Mouse (Mus musculus) fat pad, adult 2 months (tissue): Measurements from ENCODE around the gene Atf7ip2.
"Not testable (repeated sequence)": the region's sequence is repeated elsewhere in the genome, so short reads cannot be mapped to it uniquely, and the experiment has no call there.

Experiments
- DNase-seq: peaks from one replicate; pipeline ENCODE4 v3.0.0-alpha.2; 2011; ENCODE audit warnings: low read depth, low spot score; ENCODE audit errors: extremely low read depth

Gene Atf7ip2

GRCm38 (mm10) chr16:10192679-10193506, at the start of gene Atf7ip2:
Atf7ip2 (plus strand) TSS chr16:10192712.
- DNase-seq: no peak

GRCm38 (mm10) chr16:10143166-10143565, 49.3 kb upstream of the Atf7ip2 start:
- DNase-seq: no peak

GRCm38 (mm10) chr16:10147401-10147800, 45.1 kb upstream of the Atf7ip2 start:
- DNase-seq: no peak

- no peak for DNase-seq
Measured at GRCm38 (mm10) chr16:10169123-10169905, 23.2 kb upstream of the Atf7ip2 start.

GRCm38 (mm10) chr16:10170005-10170404, 22.5 kb upstream of the Atf7ip2 start, which contains the start of gene Rpl39l:
Rpl39l (plus strand) TSS chr16:10170226.
- no peak for DNase-seq

DNA sequence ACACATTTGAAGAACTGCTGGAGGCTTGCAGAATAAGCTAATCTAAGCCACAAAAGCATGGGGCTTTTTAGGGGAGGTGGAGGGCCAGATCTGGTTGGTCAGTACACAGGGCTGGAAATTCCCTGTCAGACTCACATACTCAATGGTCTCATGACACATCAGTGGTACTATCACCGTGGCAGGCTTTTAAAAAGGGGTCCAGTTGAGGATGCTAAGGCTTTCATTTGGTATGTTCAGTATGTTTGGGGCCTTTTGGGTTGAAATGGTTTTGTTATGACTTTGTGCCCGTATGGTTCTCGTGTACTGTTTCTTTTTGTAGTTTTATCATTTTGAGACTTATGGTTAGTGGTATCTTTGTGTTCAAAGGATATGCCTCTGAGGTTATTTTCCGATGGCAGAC, 21.2 kb upstream of the Atf7ip2 start:
- DNase-seq: no peak

DNA sequence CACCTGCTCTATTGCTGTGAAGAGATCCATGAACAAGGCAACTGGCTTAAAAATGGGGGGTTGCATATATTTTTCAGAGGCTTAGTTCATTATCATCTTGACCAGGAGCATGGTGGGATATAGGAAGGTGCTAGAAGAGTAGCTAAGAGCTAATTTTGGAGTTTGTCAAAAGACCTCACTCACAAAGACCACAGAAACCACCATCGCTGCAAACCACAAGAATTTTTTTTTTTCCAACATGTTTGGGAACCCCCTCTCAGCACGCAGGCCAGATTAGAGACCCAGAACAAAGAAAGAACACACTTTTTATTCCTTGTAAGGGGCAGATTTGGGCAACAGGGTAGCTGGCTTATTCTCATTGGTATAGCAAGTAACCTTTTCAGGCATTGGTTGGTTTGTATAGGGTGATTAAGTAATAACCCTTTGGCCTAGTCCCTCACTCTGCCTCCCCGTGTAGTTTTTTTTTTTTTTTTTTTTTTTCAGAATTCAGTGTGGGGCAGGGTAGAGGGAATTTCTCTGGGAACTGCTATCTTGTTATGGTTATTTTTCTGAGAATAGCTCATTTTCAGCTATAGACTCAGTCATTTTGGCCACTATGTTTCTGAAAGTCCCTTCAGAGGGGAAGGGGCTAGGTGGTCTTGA, 20.2 kb upstream of the Atf7ip2 start:
- no peak for DNase-seq

- not testable (repeated sequence) for DNase-seq
Measured at GRCm38 (mm10) chr16:10187461-10187860, 5.1 kb upstream of the Atf7ip2 start.

DNA sequence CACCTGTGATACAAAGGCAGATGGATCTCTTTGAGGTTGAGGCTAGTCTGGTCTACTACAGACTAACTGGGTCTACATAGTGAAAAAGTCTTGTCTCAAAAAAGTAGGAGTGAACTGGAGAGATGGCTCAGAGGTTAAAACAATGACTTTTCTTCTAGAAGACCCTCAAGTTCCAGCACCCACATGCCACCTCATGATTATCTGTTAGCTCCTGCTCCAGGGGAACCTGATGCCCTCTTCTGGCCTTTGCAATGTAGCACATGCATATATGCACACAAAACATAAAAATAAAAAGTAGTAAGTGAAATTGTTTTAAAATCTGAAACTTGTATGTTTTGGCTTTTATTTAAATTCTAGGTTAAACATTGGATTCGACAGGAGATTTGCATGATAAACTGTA, 16.3 kb downstream of the Atf7ip2 start:
- DNase-seq: no peak

- DNase-seq: not testable (repeated sequence)
Measured at GRCm38 (mm10) chr16:10216366-10216765, 23.9 kb downstream of the Atf7ip2 start.

GRCm38 (mm10) chr16:10217020-10217419, 24.5 kb downstream of the Atf7ip2 start:
- not testable (repeated sequence) for DNase-seq

GRCm38 (mm10) chr16:10227361-10227760, 34.8 kb downstream of the Atf7ip2 start:
- DNase-seq: no peak

DNA sequence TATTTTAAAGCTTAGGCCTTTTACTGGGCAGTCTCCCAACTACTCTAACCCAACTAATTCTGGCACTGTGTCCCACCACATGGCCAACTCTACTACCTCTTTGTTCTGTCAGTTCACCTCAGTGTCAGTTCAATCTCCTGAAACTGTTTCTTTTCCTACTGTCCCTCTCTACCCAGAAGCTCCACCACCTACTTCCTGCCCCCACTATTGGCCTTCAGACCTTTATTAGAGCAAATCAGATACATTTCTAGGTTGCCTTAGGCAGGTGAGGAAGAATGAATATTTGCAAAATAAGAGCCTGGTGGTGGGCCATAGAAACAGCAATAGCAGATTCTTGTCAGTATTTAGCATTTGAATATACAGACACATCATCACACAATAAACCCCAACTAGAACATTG, 44.1 kb downstream of the Atf7ip2 start:
- no peak for DNase-seq

DNA sequence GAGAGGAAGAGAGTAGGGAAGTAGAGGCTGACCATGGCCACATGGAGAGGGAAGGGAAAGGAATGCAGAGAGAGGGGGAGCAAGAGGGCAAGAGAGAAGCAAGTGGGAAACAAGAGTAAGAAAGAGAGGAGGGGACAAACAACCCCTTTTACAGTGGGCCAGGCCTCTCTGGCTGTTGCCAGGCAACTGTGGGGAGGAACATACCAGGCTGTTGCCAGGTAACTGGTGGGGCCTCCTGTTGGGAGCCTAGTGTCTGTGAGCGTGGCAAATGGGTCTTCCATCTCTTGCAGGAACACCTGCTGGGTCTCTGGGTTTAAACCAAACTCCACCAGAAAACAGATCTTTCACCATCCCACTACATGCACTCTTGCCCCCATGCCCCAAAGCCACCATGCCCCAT, 61.5 kb downstream of the Atf7ip2 start:
- no peak for DNase-seq

- DNase-seq: no peak
Measured at GRCm38 (mm10) chr16:10272256-10272655, 79.7 kb downstream of the Atf7ip2 start.

DNA sequence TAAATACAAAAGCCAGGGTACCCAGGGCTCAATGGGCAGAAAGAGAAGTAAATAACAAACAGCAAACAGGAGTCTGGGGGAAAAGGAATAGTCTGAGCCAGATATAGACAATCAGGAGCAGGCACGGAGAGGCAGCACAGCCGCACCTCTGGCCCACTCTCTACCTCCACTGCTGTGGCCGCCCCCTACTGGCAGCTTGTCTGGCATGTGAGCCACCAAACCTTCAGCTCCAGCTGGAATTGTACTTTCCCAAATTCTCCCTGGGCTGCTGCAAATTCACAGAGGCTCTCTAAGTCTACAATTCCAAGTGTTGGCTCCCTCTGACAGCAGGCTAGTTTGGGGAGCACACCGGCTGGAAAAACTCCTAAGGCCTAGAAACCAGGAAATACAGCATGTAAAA, 82.0 kb downstream of the Atf7ip2 start:
- no peak for DNase-seq

GRCm38 (mm10) chr16:10276778-10277177, 84.3 kb downstream of the Atf7ip2 start:
- not testable (repeated sequence) for DNase-seq

DNA sequence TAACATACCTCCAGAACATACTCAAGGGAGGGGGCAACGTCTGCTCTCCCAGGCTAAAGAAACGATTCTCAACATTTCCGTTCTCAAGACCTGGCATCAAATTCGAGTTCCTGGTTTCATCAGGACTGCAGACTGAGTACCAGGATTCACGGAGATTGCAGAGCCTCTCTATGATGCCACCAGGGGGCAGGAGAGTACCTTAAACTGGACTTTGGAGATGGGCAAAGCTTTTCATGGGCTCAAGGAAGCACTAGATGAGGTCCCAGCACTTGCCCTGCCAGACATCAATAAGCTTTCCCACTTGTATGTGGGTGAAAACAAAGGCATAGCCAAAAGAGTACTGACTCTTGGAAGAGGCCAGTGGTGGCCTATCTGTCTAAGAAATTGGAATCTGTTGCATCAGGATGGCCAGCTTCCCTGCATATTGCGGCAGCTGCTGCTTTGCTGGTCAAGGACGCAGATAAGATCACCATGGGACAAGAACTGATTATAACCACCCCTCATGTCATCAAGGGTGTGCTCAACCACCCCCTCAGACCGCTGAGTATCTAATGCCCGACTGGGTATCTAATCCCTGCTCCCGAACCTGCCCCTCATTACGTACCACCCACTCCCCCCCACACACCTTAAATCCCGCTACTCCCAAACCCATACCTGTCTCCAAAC, 87.9 kb downstream of the Atf7ip2 start:
- DNase-seq: no peak

DNA sequence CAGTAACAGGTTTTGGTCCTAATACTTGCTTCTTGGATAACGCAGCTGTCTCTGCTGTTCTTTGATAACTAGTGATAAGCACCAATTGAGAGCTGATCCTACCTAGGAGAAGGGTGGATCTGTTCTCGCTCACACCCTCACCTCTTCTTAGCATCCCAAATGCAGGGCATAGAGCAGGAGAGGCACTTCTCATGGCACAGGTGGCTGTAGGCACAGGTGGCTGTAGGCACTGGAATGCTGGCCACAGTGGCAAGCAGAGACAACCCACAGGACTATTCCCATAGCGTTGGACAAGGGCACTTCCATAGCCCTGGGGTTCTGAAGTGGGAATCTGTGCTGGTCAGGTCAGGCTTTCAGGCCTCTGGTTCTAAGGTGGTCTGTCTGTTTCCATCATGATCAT, 89.4 kb downstream of the Atf7ip2 start:
- DNase-seq: no peak

GRCm38 (mm10) chr16:10286513-10287268, 94.2 kb downstream of the Atf7ip2 start:
- no peak for DNase-seq
